Mouse (Mus musculus) stomach, postnatal 0 days (tissue): ENCODE data around the gene Lgals12. TPM values are rescaled to one million over a fixed set of nuclear protein-coding genes. Genes with fewer than 3 reads are reported as not detected.
A peak's percentile ranks its signal among the peaks of the same experiment; 100 is the strongest.

Source experiments
- ATAC-seq: fragments of 200-750 bp; cut with Nextera tagmentation; 2 replicates; pipeline ENCODE4 v1.8.0; 2017; ENCODE audit not compliant: low FRiP score, low TSS enrichment
- DNase-seq: peaks from one replicate; pipeline ENCODE4 v3.0.0-alpha.2; 2016; ENCODE audit warnings: low spot score
- H3K27ac ChIP-seq: fragments of 300-500 bp; sonication (generic); replicated peaks from 2 replicates; pipeline ENCODE4 v1.5.1; 2014; ENCODE audit warnings: mild to moderate bottlenecking, control low read depth
- H3K27me3 ChIP-seq: fragments of 300-500 bp; sonication (generic); 2 replicates; pipeline ENCODE4 v1.6.1; 2014; ENCODE audit warnings: low read length; ENCODE audit not compliant: control insufficient read depth, insufficient read depth
- H3K36me3 ChIP-seq: fragments of 300-500 bp; sonication (generic); 2 replicates; pipeline ENCODE4 v1.6.1; 2014; ENCODE audit warnings: low read length, mixed read lengths; ENCODE audit not compliant: control insufficient read depth, insufficient read depth
- H3K4me1 ChIP-seq: fragments of 300-500 bp; sonication (generic); replicated peaks from 2 replicates; pipeline ENCODE4 v1.6.1; 2014; ENCODE audit warnings: antibody characterized with exemption; ENCODE audit not compliant: control insufficient read depth, insufficient read depth
- H3K4me2 ChIP-seq: fragments of 300-500 bp; sonication (generic); replicated peaks from 2 replicates; pipeline ENCODE4 v1.6.1; 2014; ENCODE audit warnings: low read depth, mild to moderate bottlenecking, control low read depth, moderate library complexity
- H3K4me3 ChIP-seq: fragments of 300-500 bp; sonication (generic); 2 replicates; pipeline ENCODE4 v1.5.1; 2014; ENCODE audit warnings: low read depth, low read length, control low read depth
- H3K9ac ChIP-seq: fragments of 300-500 bp; sonication (generic); 2 replicates; pipeline ENCODE4 v1.6.1; 2014; ENCODE audit warnings: mild to moderate bottlenecking, low read length, control low read depth, mixed read lengths
- H3K9me3 ChIP-seq: fragments of 300-500 bp; sonication (generic); 2 replicates; pipeline ENCODE4 v1.6.1; 2016; ENCODE audit warnings: low read length; ENCODE audit not compliant: control insufficient read depth
- CTCF ChIP-seq: IDR thresholded peaks from 2 replicates; pipeline ENCODE4 v1.5.1; 2016; ENCODE audit warnings: antibody characterized with exemption, low read depth, mild to moderate bottlenecking, moderate library complexity
- EP300 ChIP-seq: optimal IDR thresholded peaks from 2 replicates; pipeline ENCODE3; 2016; ENCODE audit warnings: antibody characterized with exemption
- WGBS: fragments of 180-500 bp; shearing (Covaris S2); extraction: QIAGEN DNeasy Blood & Tissue Kit; methylation state at CpG from one replicate; pipeline ENCODE4 v1.1.7; 2014; 5-methylcytosine and 5-hydroxymethylcytosine counted together
- polyA plus RNA-seq: library from polyadenylated mRNA; unstranded; fragments of >200 nt; fragmentation: Nextera tagmentation; extraction: Ambion mirVana; gene quantifications from 2 replicates; pipeline ENCODE4 v1.2.1, GENCODE M21; 2015

Gene Lgals12
- polyA plus RNA-seq, 1 experiment from 2014 or later, result 2.3 TPM

- 0 out of 2 replicates have a peak, but pooled peaks cover 3% of the 10 kb centered on the region for H3K4me1 ChIP-seq
- peak; percentile 63 for ATAC-seq
- no peaks in the 10 kb centered on the region for H3K36me3 ChIP-seq
- H3K27ac ChIP-seq, result peak overlapping the region; percentile 94
- H3K9me3 ChIP-seq, result no peaks in the 10 kb centered on the region
- TF ChIP-seq CTCF (peak; percentile 57), EP300 (no peak)
- 3% methylated on average over 15 of the region's 15 CpGs for WGBS
- no peaks in the 10 kb centered on the region for H3K27me3 ChIP-seq
- DNase-seq, result peak; percentile 87
- H3K9ac ChIP-seq, result peak overlapping the region; percentile 50
- peak overlapping the region; percentile 21; the same call in 1 of the 2 replicates for H3K4me3 ChIP-seq
- H3K4me2 ChIP-seq, result peak overlapping the region; percentile 62
Measured at GRCm38 (mm10) chr19:7605930-7606783, 836 bp downstream of the Lgals12 start.

- Histone ChIP-seq H3K27ac (no peak overlapping the region), H3K9me3 (no peaks in the 10 kb centered on the region), H3K4me3 (no peak overlapping the region), H3K4me2 (no peak overlapping the region), H3K4me1 (0 out of 2 replicates have a peak, but pooled peaks cover 3% of the 10 kb centered on the region), H3K27me3 (no peaks in the 10 kb centered on the region), H3K9ac (no peak overlapping the region), H3K36me3 (no peaks in the 10 kb centered on the region)
- DNase-seq (no peak), ATAC-seq (no peak)
- TF ChIP-seq EP300 (no peak), CTCF (no peak)
Measured at GRCm38 (mm10) chr19:7605013-7605412, 2.0 kb downstream of the Lgals12 start.

- no peak overlapping the region for H3K27ac ChIP-seq
- TF ChIP-seq EP300, result no peak
- no peak for TF ChIP-seq CTCF
- 90% methylated on average over 10 of the region's 10 CpGs for WGBS
Measured at GRCm38 (mm10) chr19:7604107-7604506, 2.9 kb downstream of the Lgals12 start.

GRCm38 (mm10) chr19:7601551-7601950 lies 5.4 kb downstream of the Lgals12 start:
- no peaks in the 10 kb centered on the region for H3K27me3 ChIP-seq
- no peaks in the 10 kb centered on the region for H3K36me3 ChIP-seq
- DNase-seq (no peak), ATAC-seq (no peak)
- H3K27ac ChIP-seq, result no peak overlapping the region
- WGBS, result 84% methylated on average over 4 of the region's 4 CpGs
- no peak overlapping the region for H3K4me2 ChIP-seq
- no peak overlapping the region for H3K4me3 ChIP-seq
- H3K9ac ChIP-seq, result no peak overlapping the region
- H3K9me3 ChIP-seq, result no peaks in the 10 kb centered on the region
- TF ChIP-seq EP300, result no peak
- TF ChIP-seq CTCF, result no peak
- no peaks in the 10 kb centered on the region for H3K4me1 ChIP-seq

More at GRCm38 (mm10) chr19:7604107-7604506, 2.9 kb downstream of the Lgals12 start:
- Histone ChIP-seq H3K4me2 (no peak overlapping the region), H3K9me3 (no peaks in the 10 kb centered on the region), H3K9ac (no peak overlapping the region), H3K27me3 (no peaks in the 10 kb centered on the region), H3K36me3 (no peaks in the 10 kb centered on the region), H3K4me3 (no peak overlapping the region), H3K4me1 (0 out of 2 replicates have a peak, but pooled peaks cover 3% of the 10 kb centered on the region)
- DNase-seq, result no peak
- no peak for ATAC-seq

GRCm38 (mm10) chr19:7598481-7598880 lies 8.5 kb downstream of the Lgals12 start:
- H3K4me1 ChIP-seq, result no peaks in the 10 kb centered on the region
- no peaks in the 10 kb centered on the region for H3K9me3 ChIP-seq
- ATAC-seq (no peak), DNase-seq (no peak)
- no peak overlapping the region for H3K4me3 ChIP-seq
- H3K36me3 ChIP-seq, result no peaks in the 10 kb centered on the region
- H3K4me2 ChIP-seq, result no peak overlapping the region
- no peak overlapping the region for H3K27ac ChIP-seq
- 56% methylated on average over 4 of the region's 4 CpGs for WGBS
- TF ChIP-seq CTCF (no peak), EP300 (no peak)
- H3K9ac ChIP-seq, result no peak overlapping the region
- no peaks in the 10 kb centered on the region for H3K27me3 ChIP-seq

GRCm38 (mm10) chr19:7595534-7595933 lies 11.5 kb downstream of the Lgals12 start:
- Histone ChIP-seq H3K9me3 (no peaks in the 10 kb centered on the region), H3K4me2 (no peak overlapping the region), H3K9ac (no peak overlapping the region), H3K4me1 (no peaks in the 10 kb centered on the region), H3K27me3 (no peaks in the 10 kb centered on the region), H3K36me3 (no peaks in the 10 kb centered on the region), H3K4me3 (no peak overlapping the region), H3K27ac (no peak overlapping the region)
- WGBS, result 15% methylated on average over 2 of the region's 2 CpGs
- DNase-seq, result peak; percentile 50
- TF ChIP-seq CTCF (peak; percentile 88), EP300 (no peak)
- no peak for ATAC-seq
